8 mouse cellular contexts compared by ENCODE assay signal in genomic region chr6:72216681-72217414, GRCm38 (mm10). TPM values are rescaled to one million over a fixed set of nuclear protein-coding genes. Genes with fewer than 3 reads are reported as not detected.
DNase-seq lines count a peak whose midpoint lies in the region; ATAC-seq and TF ChIP-seq lines count a peak whose summit lies in the region.

No protein-coding gene starts in this region.

- peak overlapping the region; percentile 51 for H3K9ac ChIP-seq in heart, embryonic 12.5 days
- H3K9ac ChIP-seq in kidney, embryonic 16.5 days (replicated peaks; ENCODE audit: low read length) = peak overlapping the region; percentile 42; the same call in 1 of the 2 replicates
- no peak overlapping the region for H3K9ac ChIP-seq in limb, embryonic 14.5 days (ENCODE audit: low read depth, low read length, severe bottlenecking)
- 0 out of 2 replicates have a peak overlapping the region, but pooled peaks have one; percentile 14 for H3K9ac ChIP-seq in midbrain, postnatal 0 days (replicated peaks; ENCODE audit: low read length, poor library complexity, severe bottlenecking)

- TF ChIP-seq CTCF in bone marrow macrophage, adult 2 months (IDR thresholded peaks at IDR 0.05; ENCODE audit: low read depth, low read length) = no peak
- no peak; the same call in none of the 2 replicates for TF ChIP-seq CTCF in midbrain, postnatal 0 days (IDR thresholded peaks at IDR 0.05)

- no peaks in the 10 kb centered on the region for H3K4me1 ChIP-seq in bone marrow macrophage, adult 2 months (ENCODE audit: control insufficient read depth, insufficient read depth, low read length)
- H3K4me1 ChIP-seq in heart, embryonic 12.5 days (replicated peaks) = peaks cover 95% of the 10 kb centered on the region
- H3K4me1 ChIP-seq in kidney, embryonic 16.5 days (ENCODE audit: insufficient read depth, low read length) = peaks cover 76% of the 10 kb centered on the region
- peaks cover 80% of the 10 kb centered on the region for H3K4me1 ChIP-seq in limb, embryonic 14.5 days (ENCODE audit: control insufficient read depth, insufficient read depth, low read length)
- H3K4me1 ChIP-seq in midbrain, postnatal 0 days (ENCODE audit: insufficient read depth, low read length) = peaks cover 5% of the 10 kb centered on the region; the same call in 1 of the 2 replicates

- H3K9me3 ChIP-seq in heart, embryonic 12.5 days (replicated peaks) = no peaks in the 10 kb centered on the region
- no peaks in the 10 kb centered on the region for H3K9me3 ChIP-seq in kidney, embryonic 16.5 days (ENCODE audit: low read length)
- no peaks in the 10 kb centered on the region for H3K9me3 ChIP-seq in limb, embryonic 14.5 days (ENCODE audit: control insufficient read depth, low read length)
- H3K9me3 ChIP-seq in midbrain, postnatal 0 days (ENCODE audit: low read length) = no peaks in the 10 kb centered on the region

- no peak for TF ChIP-seq POLR2A in bone marrow macrophage, adult 2 months (IDR thresholded peaks at IDR 0.05; ENCODE audit: borderline replicate concordance, low read depth, low read length)
- no peak for TF ChIP-seq POLR2A in limb, embryonic 14.5 days (IDR thresholded peaks at IDR 0.05; ENCODE audit: borderline replicate concordance, extremely low read depth, insufficient read depth, insufficient read length)

- 1% methylated on average over 33 of the region's 33 CpGs for WGBS in heart, embryonic 12.5 days
- WGBS in kidney, embryonic 16.5 days = under 1% methylated on average over 31 of the region's 33 CpGs
- 3% methylated on average over 26 of the region's 33 CpGs for WGBS in limb, embryonic 14.5 days
- 2% methylated on average over 19 of the region's 33 CpGs for WGBS in midbrain, postnatal 0 days

- peak; percentile 91 for ATAC-seq in heart, embryonic 12.5 days (ENCODE audit: insufficient number of reproducible peaks, low FRiP score)
- peak; percentile 93 for ATAC-seq in kidney, embryonic 16.5 days (ENCODE audit: low FRiP score, low TSS enrichment)
- peak; percentile 92 for ATAC-seq in limb, embryonic 14.5 days (ENCODE audit: low FRiP score, low read depth)
- ATAC-seq in midbrain, postnatal 0 days (ENCODE audit: low FRiP score) = peak; percentile 89

- H3K27me3 ChIP-seq in heart, embryonic 12.5 days (replicated peaks) = no peaks in the 10 kb centered on the region
- no peaks in the 10 kb centered on the region for H3K27me3 ChIP-seq in kidney, embryonic 16.5 days (ENCODE audit: insufficient read depth, low read length)
- H3K27me3 ChIP-seq in limb, embryonic 14.5 days (ENCODE audit: control insufficient read depth, insufficient read depth, low read length) = no peaks in the 10 kb centered on the region
- H3K27me3 ChIP-seq in midbrain, postnatal 0 days (ENCODE audit: insufficient read depth, low read length) = 0 out of 2 replicates have a peak, but pooled peaks cover 6% of the 10 kb centered on the region

- peak overlapping the region; percentile 60 for H3K4me2 ChIP-seq in heart, embryonic 12.5 days
- H3K4me2 ChIP-seq in kidney, embryonic 16.5 days (replicated peaks; ENCODE audit: low read depth, low read length) = peak overlapping the region; percentile 47
- peak overlapping the region; percentile 37 for H3K4me2 ChIP-seq in limb, embryonic 14.5 days (replicated peaks; ENCODE audit: low read depth, low read length, severe bottlenecking)
- H3K4me2 ChIP-seq in midbrain, postnatal 0 days (ENCODE audit: low read depth, low read length, poor library complexity, severe bottlenecking) = peak overlapping the region; percentile 49

- H3K36me3 ChIP-seq in heart, embryonic 12.5 days = no peaks in the 10 kb centered on the region
- no peaks in the 10 kb centered on the region for H3K36me3 ChIP-seq in kidney, embryonic 16.5 days (ENCODE audit: insufficient read depth, low read length)
- H3K36me3 ChIP-seq in limb, embryonic 14.5 days (ENCODE audit: control insufficient read depth, insufficient read depth, low read length) = peaks cover 4% of the 10 kb centered on the region; the same call in 1 of the 2 replicates
- H3K36me3 ChIP-seq in midbrain, postnatal 0 days (ENCODE audit: insufficient read depth, low read length) = no peaks in the 10 kb centered on the region

- peak; percentile 100 for DNase-seq in fibroblast of lung, adult 2 months (ENCODE audit: low read depth)
- DNase-seq in limb, embryonic 14.5 days (ENCODE audit: low spot score) = peak; percentile 98
- peak; percentile 97 for DNase-seq in midbrain, postnatal 0 days (ENCODE audit: low spot score)
- DNase-seq in spleen, postnatal 36 days (ENCODE audit: low spot score in 2 of 2) = peak; percentile 52 to 60
- DNase-seq in T-cell, adult 2 months (ENCODE audit: low spot score) = no peak

- H3K4me3 ChIP-seq in bone marrow macrophage, adult 2 months (ENCODE audit: insufficient read depth, low read length) = peak overlapping the region; percentile 23
- peak overlapping the region; percentile 9; the same call in 1 of the 2 replicates for H3K4me3 ChIP-seq in heart, embryonic 12.5 days
- H3K4me3 ChIP-seq in kidney, embryonic 16.5 days (ENCODE audit: low read length) = 0 out of 2 replicates have a peak overlapping the region, but pooled peaks have one; percentile 10
- H3K4me3 ChIP-seq in limb, embryonic 14.5 days (replicated peaks; ENCODE audit: low read length) = no peak overlapping the region; the same call in 1 of the 2 replicates
- H3K4me3 ChIP-seq in midbrain, postnatal 0 days (ENCODE audit: low read depth, low read length) = 0 out of 2 replicates have a peak overlapping the region, but pooled peaks have one; percentile 14

- no peak overlapping the region for H3K27ac ChIP-seq in bone marrow macrophage, adult 2 months (ENCODE audit: insufficient read depth, low read depth, low read length)
- H3K27ac ChIP-seq in heart, embryonic 12.5 days (ENCODE audit: poor library complexity, severe bottlenecking) = peak overlapping the region; percentile 95
- H3K27ac ChIP-seq in kidney, embryonic 16.5 days (ENCODE audit: low read length) = peak overlapping the region; percentile 86
- peak overlapping the region; percentile 83 for H3K27ac ChIP-seq in limb, embryonic 14.5 days (replicated peaks; ENCODE audit: low read depth, low read length)
- peak overlapping the region; percentile 47 for H3K27ac ChIP-seq in midbrain, postnatal 0 days (ENCODE audit: low read depth, low read length)

RNA-seq across cellular contexts. Expression of gene Atoh8, which starts 18.5 kb away (rescaled TPM):
- not detected in 2 replicates for polyA plus RNA-seq in bone marrow macrophage, adult 2 months (2012; ENCODE audit: insufficient read depth, insufficient read length, missing spikeins)
- polyA plus RNA-seq in heart, embryonic 12.5 days (2016; fragmentation: Nextera tagmentation; extraction: Ambion mirVana) = 14.1 and 14.9 TPM in 2 replicates
- polyA plus RNA-seq in kidney, embryonic 16.5 days (2015; fragmentation: Nextera tagmentation; extraction: Ambion mirVana) = 24.2 and 25.3 TPM in 2 replicates
- polyA plus RNA-seq in limb, embryonic 14.5 days (2012; rRNA removed) = 19.8 and 26.5 TPM in 2 replicates
- 15.1 and 19.5 TPM in 2 replicates for polyA plus RNA-seq in limb, embryonic 14.5 days (2014; fragmentation: Nextera tagmentation; extraction: Ambion mirVana)
- total RNA-seq in midbrain, postnatal 0 days (2014; rRNA removed) = 1.8 and 3.7 TPM in 2 replicates
- polyA plus RNA-seq in midbrain, postnatal 0 days (2015; fragmentation: Nextera tagmentation; extraction: Ambion mirVana) = 1.9 and 2.3 TPM in 2 replicates
